Mouse (Mus musculus) CD4-positive, CD25-positive, alpha-beta regulatory T cell, adult 4 months (primary cell): ENCODE results near the gene Fam76b. TPM values are rescaled to one million over a fixed set of nuclear protein-coding genes. Genes with fewer than 3 reads are reported as not detected.
"Not testable (repeated sequence)": the region's sequence is repeated elsewhere in the genome, so short reads cannot be mapped to it uniquely, and the experiment has no call there.

ENCODE experiments used
- ATAC-seq: one replicate; pipeline ENCODE4 v1.8.0; 2017
- polyA plus RNA-seq, 2 experiments: library from polyadenylated mRNA; unstranded; fragments of 100-300 nt; shearing (Covaris generic); gene quantifications; one replicate each; pipeline ENCODE4 v1.2.1; 2017

Fam76b gene
- 10 to 100 TPM; 13.9 to 17.8 TPM for polyA plus RNA-seq

GRCm38 (mm10) chr9:13827406-13828086 is at the start of gene Fam76b:
Fam76b (plus strand) TSS chr9:13827716.
- ATAC-seq: peak; percentile 76

GRCm38 (mm10) chr9:13781985-13782384 is 45.5 kb upstream of the Fam76b start:
- no peak for ATAC-seq

GRCm38 (mm10) chr9:13790864-13791263 is 36.7 kb upstream of the Fam76b start:
- not testable (repeated sequence) for ATAC-seq

- ATAC-seq: no peak
Observed at GRCm38 (mm10) chr9:13794302-13794701, 33.2 kb upstream of the Fam76b start.

DNA sequence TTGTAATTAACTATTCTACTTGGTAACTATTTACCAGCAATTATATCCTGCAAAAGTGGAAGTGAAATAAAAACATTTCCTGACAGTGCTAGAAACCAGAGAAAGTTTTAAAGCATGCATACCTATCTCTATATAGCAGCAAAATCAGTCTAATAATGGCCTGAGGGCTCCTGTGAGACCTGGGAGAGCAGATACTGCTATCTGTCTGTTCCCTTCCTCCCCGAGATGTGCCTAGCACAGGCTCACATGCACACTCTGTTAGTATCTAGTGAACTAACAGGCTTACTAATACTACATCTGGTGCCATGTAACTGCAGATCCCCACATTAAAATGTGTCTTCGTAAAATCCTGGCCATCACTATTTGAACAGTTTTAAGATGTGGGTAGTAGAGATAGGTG is 32.8 kb upstream of the Fam76b start:
- no peak for ATAC-seq

DNA sequence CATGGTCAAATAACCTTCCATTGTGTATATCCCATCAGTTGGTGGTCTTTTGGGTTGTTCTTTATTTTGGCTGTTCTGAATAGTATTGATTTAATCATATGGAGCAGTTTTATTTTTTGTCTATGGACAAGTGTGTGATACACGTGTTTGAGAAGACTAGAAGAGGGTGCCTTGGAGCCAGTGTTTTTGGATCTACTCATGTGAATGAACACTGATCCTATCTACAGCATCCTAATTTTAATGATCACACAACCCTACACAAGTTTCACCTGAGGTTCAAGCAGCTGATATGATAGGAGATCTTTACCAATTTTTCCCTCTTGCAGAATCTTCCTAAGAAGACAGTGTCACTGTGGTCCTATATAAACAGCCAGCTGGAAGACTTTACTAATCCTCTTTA is 23.0 kb upstream of the Fam76b start:
- no peak for ATAC-seq

- ATAC-seq: no peak
Observed at GRCm38 (mm10) chr9:13806854-13807253, 20.7 kb upstream of the Fam76b start.

DNA sequence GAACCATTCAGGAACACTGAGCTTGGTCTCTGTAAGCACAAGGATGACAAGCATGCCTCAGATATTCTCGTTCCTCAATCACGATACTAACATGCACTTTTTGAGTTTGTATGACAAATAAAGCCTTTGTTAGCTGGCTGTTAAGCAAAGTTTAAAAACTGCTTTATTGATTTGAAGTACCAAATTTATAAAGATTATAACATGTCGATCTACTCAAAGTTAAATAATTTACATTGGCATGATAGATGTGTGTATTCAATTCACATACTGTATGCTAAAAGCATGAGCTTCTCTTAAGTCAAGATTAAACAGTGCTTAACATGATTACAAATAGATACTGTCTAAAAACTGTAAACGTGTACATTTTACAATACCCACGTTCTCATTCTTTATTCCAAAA is 19.9 kb upstream of the Fam76b start:
- ATAC-seq: no peak

- ATAC-seq: no peak
Observed at GRCm38 (mm10) chr9:13809937-13810336, 17.6 kb upstream of the Fam76b start.

GRCm38 (mm10) chr9:13818369-13818768 is 9.1 kb upstream of the Fam76b start:
- ATAC-seq: no peak

DNA sequence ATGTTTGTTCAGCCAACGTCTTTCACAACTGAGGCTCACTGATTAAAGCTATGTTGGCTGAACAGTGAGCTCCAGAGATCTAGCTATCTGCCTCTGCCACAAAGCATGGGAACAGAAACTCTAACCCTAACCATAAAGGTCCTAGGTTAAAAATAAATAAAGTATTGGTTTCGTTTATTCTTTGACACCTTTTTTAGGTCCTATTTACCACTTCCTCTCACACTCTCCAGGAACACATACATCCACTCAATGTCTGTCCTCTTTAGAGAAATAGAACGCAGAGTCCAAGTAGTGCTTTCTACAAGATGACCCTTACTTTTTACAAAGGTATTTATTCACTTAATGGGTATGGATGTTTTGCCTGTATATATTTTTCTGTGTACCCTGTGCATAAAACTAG is 6.7 kb upstream of the Fam76b start:
- no peak for ATAC-seq

DNA sequence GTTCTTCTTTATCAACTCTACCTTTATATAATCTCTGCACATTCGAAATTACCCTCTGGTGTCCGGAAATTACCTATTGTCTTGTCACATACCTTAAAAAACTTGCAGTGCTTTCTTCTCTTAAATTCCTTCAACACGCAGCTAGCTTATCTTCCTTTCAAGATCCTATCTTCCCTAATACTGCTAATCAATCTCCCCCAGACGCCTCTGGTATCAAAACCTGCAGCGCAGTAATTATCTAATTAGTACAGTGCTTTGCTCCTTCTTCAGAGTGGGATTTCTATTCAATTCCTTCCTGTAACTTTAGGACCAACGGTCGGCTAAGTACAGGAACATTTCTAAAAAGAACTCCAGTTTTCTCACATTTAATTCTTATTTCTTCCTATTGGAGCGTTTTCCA is 1.6 kb upstream of the Fam76b start:
- no peak for ATAC-seq

DNA sequence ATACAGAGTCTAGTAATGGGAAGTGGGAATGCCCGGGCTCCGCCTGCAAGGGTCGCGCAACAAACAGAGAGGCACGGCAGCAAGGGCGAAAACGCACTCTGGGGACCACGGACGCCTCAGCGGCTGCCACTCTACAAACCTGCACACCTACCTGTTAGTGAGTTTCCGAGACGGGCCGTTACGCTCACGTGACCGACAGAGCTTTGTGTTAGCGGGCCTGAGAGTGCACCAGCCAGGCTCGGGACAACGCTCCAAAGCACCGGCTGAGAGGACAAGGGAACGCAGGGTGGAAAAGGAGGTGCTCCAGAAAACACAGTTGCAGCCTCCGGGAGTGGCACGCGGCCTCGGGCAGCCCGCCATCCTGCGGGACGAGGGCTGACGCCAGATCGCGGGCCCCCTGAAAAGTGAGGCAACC is 1.1 kb upstream of the Fam76b start:
- ATAC-seq: peak; percentile 13

GRCm38 (mm10) chr9:13826832-13827405 is 597 bp upstream of the Fam76b start, which contains the start of gene Cep57:
Cep57 (minus strand) TSS chr9:13827107.
- ATAC-seq: peak; percentile 75

GRCm38 (mm10) chr9:13828087-13828441 is 548 bp downstream of the Fam76b start:
- ATAC-seq: peak; percentile 1

DNA sequence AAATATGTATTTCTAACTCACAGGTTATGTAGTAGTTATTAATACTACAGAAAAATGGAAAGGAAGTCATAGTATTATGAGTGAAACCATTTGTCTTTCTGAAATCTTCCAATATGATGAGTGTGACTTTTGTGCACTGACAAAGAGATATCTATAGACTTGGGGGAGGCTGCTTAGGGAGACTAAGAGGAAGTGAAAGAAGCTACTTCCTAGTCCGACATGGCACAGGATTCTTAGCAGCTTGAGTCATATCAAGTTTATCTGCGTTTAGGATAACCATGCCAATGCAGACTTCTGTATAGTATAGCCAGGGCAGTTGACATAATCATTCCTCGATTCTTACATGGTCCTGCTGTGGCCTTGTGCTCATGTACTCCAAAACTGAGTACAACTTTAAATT is 7.7 kb downstream of the Fam76b start:
- ATAC-seq: no peak

DNA sequence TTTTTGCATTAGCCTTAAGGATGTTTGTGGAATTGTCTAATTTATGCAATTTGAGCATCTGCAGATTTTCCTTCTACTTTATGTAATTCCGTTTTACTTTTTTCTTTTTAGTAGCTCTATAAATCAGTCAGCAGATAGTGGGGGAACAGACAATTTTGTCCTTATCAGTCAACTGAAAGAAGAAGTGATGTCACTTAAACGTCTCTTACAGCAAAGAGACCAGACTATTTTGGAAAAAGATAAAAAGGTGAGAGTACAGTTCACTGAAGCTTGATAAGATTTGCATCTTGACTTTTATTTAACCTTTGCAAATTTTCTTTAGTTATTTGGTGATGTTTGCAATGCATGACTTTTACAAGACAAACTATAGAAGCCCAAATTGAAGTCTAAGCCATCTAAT is 9.2 kb downstream of the Fam76b start:
- ATAC-seq: no peak

GRCm38 (mm10) chr9:13847591-13847990 is 20.1 kb downstream of the Fam76b start:
- ATAC-seq: no peak

GRCm38 (mm10) chr9:13848481-13849480 is 21.3 kb downstream of the Fam76b start:
- peak; percentile 89 for ATAC-seq

- no peak for ATAC-seq
Observed at GRCm38 (mm10) chr9:13853876-13854275, 26.4 kb downstream of the Fam76b start.

GRCm38 (mm10) chr9:13856247-13856646 is 28.7 kb downstream of the Fam76b start:
- no peak for ATAC-seq

DNA sequence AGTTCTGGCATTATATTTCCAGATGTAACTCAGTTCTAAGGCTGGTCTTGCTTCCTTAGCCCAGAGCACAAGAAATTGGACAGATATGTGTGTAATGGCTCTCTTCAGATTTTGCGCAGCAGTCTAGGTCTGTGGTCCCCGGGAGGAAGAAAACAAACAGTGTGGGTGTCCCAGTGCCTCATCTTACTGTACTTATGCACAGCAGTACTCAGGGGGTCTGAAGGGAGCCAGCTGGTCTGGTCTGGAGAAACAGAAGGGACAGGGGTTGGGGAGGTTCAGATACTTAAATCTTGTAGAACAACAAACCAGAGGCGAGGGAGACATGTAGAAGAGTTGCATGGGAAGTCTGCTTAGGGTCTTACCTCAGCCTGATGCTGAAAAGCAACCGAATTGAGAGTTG is 29.3 kb downstream of the Fam76b start:
- no peak for ATAC-seq

- no peak for ATAC-seq
Observed at GRCm38 (mm10) chr9:13867646-13868045, 40.1 kb downstream of the Fam76b start.
